Mouse (Mus musculus) thymus, postnatal 10 days (tissue): ENCODE data around the gene Pnp2.
"Not testable (repeated sequence)": the region's sequence is repeated elsewhere in the genome, so short reads cannot be mapped to it uniquely, and the experiment has no call there.

Experiments
- DNase-seq, 2 experiments: peaks; one replicate each; pipeline ENCODE4 v3.0.0; 2021; ENCODE audit warnings: low spot score in 2 of 2

The Pnp2 gene

DNA sequence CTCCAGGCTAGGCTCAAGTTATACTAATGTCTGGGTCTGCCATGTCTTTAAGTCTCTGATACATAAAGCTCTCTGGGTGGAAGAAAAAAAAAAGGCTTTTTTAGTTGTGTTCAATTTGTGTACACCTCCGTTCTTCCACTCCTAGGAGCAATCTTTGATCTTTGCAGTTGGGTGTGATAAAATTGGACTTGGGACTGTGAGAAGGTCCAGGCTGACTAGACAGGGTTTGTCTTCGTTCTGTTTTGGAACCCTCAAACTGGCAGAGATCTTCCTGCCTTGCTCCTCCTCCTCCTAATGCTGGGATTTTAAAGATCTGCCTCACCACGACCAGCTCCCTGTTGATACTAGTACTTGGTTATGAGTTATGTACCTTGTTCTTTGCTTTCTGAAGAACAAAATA is 1.4 kb downstream of the Pnp2 start:
- DNase-seq, result not testable (repeated sequence)

DNA sequence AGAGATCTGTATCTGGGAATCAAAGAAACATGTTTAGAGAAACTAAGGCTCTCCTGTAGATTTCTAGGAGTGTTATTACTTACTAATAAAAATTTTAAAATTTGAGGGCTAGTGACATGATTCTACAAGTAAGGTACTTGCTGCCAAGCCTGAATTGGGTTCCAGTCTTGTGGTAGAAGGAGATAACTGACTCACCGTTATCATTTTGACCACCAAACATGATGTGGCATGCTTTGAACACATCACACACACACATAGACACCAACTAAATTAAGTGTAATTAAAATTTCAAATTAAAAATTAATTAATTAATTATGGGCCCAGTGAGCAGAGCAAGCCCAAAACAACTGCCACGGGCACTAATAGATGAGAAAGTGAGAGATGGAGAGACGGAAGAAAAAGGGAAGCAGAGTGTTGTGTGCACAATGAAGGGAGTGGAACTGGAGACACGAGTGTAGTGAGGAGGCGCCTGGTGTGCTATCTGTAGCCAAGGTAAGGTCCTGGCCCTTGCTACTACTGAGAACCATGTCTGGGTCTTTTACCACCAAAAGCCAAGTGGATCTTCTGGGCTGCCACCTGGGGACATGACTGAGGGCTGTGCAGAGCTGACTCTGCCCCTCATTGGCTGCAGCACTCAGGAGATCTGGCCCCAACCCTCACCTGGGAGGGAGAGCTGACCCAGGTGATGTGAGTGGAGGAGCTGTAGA is 2.6 kb downstream of the Pnp2 start:
- DNase-seq, result not testable (repeated sequence)

DNA sequence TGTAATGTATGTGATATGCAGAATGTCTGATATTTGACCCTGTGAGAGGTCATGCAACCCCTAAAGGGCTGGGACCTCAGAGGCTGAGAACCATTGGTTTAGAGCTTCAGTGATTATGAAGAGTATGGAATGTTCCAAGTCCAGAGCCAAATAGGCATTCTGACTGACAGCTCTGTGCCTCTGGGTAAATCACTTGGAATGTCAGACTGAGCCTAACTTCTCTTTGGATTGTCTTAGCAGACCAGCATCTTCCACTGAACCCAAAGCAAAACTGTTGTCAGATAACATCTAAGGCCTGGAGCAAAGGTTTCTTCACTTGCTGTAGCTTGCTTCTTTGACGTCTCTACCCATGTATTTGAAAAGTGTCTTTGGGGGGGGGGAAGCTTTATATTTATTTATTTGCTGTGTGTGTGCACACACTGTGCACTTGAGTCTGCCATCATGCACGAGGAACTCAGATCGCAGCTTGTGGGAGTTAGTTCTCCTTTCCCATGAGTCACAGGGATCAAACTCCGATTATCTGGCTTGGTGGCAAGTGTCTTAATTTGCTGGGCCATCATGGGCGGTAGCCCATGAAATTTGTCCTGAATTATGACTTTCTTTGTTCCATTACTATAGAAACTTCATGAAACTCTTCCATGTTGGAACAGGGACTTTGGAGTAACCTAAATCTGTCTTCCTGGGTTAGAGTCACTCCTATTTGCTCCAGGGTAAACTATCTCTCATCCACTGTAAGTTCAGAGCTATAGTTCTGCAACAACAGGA is 12.6 kb downstream of the Pnp2 start:
- DNase-seq, result no peak

DNA sequence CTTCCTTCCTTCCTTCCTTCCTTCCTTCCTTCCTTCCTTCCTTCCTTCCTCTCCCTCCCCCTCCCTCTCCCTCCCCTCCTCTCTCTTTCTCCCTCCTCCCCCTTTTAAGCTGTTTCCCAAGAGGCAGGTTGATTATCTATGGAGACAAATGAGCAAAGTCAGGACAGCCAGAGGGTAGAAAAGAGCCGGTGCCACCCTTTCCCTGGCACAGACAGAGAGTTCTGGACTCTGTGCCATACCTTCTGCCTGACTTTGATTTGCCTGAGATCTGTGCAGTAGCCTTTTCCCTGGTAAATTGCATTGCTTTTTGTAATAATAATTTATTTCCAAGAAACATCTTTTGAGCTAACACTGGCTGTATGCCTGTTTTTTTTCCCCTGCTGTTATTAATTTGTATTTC is 13.2 kb downstream of the Pnp2 start:
- DNase-seq, result no peak

DNA sequence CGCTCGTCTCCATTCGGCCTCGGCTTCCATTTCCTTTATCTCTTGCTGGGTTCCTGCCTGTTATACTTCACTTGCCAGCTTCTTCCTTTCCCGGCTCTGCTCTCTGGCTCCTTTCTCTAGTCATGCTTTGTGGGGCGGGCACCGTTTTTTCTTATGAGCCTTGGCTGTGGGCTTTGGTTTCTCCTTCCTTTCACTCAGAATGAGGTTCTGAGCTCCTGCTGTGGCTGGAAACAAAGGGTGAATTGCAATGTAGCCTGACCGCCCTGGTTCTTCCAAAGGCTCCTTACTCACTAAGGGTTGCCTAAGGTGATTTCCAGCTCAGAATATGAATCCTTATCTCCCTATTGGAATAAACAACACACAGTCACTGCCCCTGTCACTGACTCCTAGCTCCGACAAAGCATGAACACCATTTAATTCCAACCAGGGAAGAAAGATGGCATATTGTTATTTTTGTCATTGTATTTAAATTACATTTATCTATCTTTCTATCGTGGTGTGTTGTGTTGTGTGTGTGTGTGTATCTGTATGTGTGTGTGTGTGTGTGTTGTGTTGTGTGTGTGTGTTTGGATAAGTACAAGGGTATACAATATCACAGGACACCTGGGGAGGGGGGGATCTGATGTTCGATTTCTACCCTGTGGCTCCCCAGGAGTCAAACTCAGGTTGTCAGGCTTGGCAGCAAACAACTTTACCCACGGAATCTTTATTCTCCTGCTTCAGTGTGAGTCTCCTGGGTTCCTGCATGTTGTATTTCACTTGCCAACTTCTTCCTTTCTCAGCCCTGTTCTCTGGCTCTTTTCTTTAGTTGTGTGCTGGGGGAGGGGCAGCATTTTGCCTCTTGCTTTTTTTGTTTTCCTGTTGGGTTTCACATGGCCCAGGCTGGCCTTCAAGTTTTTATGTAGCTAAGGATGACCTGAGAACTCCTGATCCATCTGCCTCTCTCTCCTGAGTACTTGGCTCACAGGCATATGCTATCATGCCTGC is 14.1 kb downstream of the Pnp2 start:
- DNase-seq, result peak in 1 of 2 experiments; percentile 11

DNA sequence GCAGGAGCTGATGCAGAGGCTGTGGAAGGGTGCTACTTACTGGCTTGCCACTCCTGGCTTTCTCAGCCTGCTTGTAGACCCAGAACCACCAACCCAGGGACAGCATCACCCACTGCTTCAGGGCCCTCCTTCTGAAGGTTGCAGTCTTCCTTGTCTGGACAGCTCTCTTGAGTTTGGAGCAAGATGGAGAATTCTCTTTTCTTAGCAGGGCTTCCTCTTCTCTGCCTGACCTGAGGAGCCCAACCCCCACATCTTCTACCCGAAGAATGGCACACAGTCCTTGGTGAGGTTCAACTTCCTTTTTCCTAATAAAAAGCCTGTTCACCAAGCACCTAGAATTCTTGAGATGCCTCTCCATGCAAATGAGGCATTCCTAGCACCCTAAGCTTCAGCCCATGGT is 15.0 kb downstream of the Pnp2 start:
- no peak for DNase-seq

DNA sequence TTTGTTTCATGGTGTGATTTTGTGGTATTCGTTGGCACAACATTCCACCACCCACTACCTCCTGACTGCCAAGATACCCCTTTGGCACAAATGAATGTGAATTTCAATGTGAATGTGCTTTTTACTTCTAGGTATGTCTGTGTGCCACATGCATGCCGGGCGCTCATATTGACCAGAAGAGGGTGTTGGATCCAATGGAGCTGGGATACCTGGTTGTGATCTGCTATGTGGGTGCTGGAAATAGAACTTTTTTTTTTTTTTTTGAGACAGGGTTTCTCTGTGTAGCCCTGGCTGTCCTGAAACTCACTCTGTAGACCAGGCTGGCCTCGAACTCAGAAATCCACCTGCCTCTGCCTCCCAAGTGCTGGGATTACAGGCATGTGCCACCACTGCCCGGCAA is 17.3 kb downstream of the Pnp2 start:
- not testable (repeated sequence) for DNase-seq

DNA sequence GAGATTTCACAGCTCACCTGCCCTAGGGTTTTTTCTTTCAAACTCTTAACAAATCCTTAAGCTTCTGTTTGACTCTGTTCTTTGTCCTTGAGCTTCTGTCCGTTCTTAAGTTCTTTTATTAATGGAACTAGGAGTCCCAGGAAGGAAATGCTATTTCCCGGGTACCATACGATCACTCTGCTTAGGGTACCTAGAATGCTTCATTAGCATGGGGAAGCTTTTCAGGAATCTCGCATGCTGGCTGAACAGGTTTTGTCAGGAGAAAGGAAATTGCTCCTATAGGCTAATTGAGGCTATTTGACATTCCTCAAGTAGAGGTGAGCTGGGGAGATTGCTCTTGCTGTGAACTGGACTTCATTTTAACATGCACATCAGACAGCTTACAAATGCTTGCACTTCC is 17.9 kb downstream of the Pnp2 start:
- no peak for DNase-seq

DNA sequence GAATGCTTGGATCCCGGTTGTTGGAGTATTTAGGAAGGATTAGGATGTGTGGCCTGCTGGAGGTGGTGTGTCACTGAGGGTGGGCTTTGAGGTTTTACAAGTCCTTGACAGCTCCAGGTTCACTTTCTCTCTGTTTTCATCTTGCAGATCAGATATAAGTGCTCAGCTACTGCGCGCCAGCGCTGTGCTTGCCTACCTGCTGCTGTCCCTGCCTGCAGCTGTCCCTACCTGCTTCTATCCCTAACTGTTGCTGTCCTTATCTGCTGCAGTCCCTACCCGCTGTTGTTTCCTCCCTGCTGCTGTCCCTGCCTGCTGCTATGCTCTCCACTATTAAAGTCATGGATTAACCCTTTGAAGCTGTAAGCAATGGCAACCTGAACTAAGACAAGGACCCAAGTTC is 19.2 kb downstream of the Pnp2 start:
- DNase-seq, result no peak

DNA sequence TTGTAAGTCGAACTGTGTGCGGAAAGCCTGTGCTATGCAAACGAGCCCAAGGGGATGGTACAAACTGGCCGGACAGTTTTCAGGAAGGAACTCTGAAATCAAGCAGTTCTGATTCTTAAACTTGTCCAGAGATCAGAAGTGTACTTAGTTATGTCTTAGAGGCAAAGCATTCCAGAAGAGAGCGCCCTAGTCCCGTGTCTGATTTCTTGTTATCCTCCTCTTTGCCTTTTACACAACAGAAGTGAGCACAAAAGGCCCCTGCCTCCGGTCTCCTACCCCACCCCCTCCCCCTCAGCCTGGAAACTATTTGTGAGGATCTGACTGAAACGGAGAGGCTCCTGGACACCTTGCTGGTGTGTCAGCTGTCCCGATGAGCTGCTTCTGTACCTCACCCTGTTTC is 20.9 kb downstream of the Pnp2 start:
- DNase-seq, result no peak

DNA sequence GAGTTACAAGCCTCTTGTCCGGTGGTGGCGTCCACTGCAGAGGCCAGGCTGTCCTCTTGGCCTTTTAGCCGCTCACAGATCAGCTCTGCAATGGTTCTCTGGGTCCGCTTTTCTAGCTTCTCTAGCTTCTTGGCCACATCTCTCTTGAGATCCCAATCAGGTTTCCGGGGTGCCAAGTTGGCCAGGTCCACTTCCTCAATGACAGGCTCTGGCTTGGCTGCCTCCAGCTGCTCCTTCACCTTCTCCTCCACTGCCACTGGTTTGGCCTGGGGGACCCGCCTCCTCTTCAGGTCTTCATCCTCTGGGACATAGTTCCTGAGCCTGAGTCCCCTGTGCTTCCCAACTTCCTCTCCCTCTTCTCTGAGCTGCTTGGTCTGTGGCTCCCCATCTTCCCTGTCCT is 22.7 kb downstream of the Pnp2 start:
- DNase-seq, result not testable (repeated sequence)

DNA sequence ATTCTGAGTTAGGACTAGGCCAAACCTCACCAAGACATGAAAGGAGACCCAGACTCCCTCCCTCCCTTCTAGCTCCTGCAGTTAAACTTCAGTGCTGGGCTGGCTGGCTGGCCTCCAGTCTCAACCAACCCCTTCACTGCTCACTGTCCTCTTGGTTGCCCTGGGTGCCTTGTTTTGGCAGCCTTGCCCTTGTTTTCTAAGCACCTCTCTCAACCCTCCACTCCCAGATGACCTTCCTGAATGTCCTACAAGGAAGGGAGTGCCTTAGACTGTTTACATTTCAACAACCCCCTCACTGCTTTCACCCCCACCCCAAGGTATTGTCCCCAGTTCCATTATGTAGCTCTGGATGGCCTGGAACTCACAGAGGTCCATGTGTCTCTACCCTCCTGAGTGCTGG is 23.8 kb downstream of the Pnp2 start:
- DNase-seq, result no peak

DNA sequence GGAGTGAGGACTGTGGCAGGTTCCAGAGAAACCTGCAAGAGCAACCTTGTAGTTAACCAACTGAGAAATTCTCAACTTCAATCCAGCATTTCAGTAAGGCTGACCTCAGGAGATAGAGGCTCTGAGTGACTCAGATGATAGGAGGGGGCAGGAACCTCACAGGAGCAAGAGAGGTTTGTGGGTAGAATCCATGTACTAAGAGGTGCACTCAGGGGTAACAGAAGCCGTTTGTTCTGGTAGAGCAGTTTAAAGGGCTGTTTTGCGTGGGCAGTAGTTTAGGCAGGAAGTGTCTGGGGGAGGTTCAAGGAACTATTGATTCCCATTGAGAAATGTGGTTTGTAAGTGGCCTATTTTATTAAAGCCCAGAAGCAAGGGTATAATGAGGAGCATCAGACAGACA is 25.4 kb downstream of the Pnp2 start:
- no peak for DNase-seq

DNA sequence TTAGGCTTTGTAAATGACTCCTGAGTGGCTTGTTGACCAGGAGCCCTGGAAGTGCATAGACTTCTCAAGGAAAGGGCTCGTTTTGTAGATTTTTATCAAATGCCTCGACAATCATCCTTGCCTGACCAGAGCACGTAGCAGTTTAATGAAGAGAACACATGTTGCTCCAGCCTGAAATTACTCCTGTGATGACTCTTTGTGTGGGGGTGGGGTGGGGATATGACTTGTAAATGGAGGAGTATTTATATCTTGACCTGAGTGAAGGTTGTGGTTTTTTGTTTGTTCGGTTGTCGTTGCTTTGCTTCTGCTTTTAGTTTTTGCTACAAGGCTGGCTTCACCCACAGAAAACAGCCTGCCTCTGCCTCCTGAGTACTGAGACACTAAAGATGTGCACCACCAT is 26.0 kb downstream of the Pnp2 start:
- DNase-seq, result no peak

DNA sequence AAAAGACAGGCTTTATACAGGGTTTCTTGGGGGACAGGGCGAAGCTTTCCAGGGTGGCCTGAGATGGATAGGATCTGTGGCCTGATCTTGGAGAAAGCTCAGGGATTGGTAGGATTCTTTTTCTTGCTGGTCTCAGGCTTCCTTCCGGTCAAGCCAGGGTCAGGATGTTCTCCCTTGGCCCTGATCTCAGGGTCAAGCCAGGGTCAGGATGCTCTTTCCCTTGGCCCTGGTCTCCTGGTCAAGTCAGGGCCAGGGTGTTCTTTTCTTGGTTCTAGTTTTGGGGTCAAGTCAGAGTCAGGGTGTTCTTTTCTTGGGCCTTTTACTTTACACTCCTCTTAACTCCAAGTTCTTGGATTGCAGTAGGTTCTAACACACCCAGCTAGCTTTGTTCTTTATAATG is 31.9 kb downstream of the Pnp2 start:
- DNase-seq, result no peak

DNA sequence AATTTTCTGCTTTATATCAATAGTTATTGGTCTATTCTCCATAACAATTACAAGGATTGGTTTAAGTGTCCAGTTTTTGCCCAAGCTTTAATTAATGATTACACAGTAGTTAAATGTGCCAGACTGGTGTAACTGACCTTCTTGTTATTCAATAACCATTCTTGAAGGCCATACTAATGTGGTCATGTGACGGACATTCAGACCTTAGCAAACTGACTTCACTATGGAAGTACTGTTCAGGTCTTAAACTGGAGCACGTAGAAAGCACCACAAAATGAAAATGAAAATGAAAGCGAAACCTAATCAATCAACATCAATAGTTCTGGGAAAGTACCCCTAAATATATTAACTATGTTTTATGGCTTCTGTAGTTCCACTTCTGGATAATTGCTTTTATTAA is 35.2 kb downstream of the Pnp2 start:
- DNase-seq, result no peak

DNA sequence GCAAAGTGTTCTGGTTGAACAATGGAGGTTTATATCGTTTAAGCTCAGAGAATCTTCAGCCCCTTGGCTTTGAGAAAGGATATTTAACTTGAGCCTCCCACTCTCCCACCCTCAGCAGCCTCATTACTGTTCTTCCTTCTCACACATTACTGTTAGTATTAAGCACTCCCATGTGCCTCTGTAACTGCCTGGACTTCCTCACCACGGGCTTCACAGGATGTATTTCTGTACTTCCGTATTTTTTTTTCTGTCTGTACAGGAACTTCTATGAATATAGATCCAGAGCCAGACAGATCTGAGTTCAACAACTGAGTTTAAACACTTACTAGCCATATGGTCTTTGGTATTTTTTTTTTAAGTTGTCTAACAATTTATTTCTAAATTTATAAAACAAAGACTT is 41.3 kb downstream of the Pnp2 start:
- no peak for DNase-seq

DNA sequence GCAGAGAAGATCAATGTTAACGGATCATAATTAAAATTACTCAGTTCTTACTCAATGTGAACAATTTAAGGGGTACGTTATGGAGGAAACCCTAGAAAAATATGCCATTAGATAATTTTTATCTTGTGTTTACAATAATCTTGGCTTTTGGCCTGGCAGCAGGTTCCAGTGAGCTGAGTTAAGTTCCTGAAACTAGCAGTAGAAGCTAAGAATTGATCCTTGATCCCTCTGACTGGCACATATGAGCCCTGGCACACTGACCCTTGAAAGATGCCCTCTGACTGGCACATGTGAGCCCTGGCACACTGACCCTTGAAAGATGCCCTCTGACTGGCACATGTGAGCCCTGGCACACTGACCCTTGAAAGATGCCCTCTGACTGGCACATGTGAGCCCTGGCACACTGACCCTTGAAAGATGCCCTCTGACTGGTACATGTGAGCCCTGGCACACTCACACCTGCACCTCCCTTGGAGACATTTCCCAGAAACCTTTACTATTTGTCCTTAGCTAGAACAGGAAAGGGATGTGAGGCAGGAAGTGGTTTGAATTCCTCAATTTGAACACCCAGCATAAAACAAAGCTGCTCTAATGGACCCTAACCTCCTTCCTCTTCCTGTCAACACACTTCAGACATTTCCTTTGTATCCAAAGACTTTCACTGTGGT is 42.3 kb downstream of the Pnp2 start:
- no peak for DNase-seq

DNA sequence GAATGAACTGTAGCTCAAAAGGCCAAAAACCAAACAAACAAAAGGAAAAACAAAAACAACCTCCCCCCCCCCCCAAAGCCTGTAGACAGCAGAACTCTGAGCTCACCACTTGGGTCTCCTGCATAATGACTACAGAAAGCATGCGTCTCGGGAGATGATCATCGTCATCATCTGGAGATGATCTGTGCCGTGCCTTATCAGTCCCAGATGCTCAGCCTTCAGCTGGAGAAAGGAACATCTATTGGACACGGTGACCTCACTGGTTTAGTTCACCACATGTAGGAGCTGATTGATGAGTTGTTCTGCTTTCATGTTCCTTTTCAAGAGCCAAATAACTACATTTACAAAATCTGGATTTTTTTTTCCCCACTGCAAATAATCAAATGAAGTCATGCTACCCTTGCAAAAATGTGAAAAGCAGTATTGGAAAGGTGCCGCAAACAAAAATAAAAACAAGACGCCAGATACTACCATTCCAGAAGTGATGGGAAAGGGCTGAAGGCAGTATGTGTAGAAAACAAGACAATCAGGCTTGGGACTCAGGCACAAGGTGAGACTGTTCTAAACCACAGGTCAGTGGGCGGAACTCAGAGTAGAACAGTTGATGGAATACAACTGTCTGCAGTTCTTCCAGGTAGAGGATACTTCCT is 51.5 kb downstream of the Pnp2 start, which contains the start of gene Rnase10:
Rnase10 (plus strand) TSS at position 600 of the 650 bp plus-strand sequence.
- DNase-seq, result no peak

DNA sequence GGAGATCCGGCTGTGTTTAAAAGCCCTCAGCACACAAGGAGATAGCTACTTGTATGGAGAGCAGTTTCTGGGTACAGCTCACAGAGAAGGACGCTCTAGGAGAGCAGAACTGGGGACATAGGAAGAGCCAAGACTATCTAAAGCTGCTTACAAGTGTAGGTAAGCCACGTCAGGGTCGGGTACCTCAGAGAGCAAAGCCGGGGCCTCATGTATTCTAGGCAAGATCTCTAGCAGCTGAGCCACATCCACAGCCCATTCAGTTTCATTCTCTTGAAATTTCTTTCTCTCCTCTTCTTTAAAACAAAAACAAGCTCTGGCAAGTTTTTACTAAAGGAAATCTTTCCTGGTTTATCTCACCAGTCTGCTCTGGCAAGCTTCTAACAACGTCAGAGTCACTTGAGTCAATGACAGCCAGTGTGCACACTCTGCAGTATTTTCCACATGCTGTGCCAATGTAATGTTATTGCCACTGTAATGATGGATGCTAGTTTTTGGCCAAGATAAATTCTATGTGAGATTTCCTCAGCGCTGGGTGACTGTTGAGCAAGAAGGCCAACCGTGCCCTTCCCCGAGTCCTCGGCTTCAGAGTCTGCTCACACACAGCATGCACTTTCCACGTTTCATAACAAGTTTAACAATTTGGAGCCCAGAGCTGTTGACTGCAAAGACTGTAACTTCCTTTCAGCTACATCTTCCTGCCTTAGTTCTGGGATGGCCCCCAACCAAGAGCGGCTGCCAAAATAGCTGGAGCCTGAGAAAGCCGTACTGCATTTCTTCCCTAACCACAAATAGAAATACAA is 52.3 kb downstream of the Pnp2 start:
- no peak for DNase-seq
